Mouse (Mus musculus) urinary bladder, adult 18-20 months (tissue): ENCODE measurements around the gene Ces1b.

ENCODE experiments used
- DNase-seq, 2 experiments: peaks; one replicate each; pipeline ENCODE4 v3.0.0; 2022; ENCODE audit warnings: low spot score in 2 of 2, mixed read lengths in 2 of 2

Ces1b gene

GRCm38 (mm10) chr8:93010286-93010685 is 69.5 kb downstream of the Ces1b start:
- no peak for DNase-seq
